Mouse (Mus musculus): Measurements from ENCODE around the gene Nme8. TPM values are rescaled to one million over a fixed set of nuclear protein-coding genes. Genes with fewer than 3 reads are reported as not detected.
A peak's percentile ranks its signal among the peaks of the same experiment; 100 is the strongest.

The Nme8 gene
- polyA plus RNA-seq, 1 experiment: not detected

DNA sequence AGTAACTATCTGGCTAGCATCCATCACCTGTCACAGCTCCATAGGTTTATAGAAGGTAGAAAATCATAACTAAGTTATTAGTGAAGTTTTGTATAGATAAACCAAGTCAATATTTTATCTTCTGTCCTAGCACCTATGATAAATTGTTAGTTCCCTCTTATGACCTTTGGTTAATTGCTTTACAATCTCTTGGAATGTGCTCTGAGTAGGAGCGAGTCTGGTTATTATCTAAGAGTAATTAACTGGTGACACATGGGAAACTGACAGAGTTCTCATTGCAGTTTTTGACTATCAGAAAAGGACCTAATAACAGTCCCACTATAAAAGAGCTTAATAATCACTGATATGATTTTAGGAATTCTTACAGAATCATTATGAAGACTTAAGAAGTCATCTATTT, 54.1 kb downstream of the Nme8 start:
- no peak for DNase-seq
- TF ChIP-seq CTCF (conservative IDR thresholded peaks at IDR 0.05; ENCODE audit: insufficient read depth, insufficient read length, low read depth, low read length) (no peak), POLR2A (IDR thresholded peaks at IDR 0.05; ENCODE audit: low read depth, low read length) (no peak)
- WGBS: 38% methylated on average over 1 of the region's 1 CpGs
- Histone ChIP-seq H3K4me1 (ENCODE audit: control insufficient read depth, insufficient read depth, low read length) (no peaks in the 10 kb centered on the region), H3K4me3 (ENCODE audit: insufficient read depth, low read depth, low read length) (no peak overlapping the region), H3K27ac (ENCODE audit: insufficient read depth, low read depth, low read length) (no peak overlapping the region), H3K27me3 (replicated peaks; ENCODE audit: control insufficient read depth, insufficient read depth, low read length) (no peaks in the 10 kb centered on the region), H3K36me3 (ENCODE audit: control insufficient read depth, insufficient read depth, low read length) (no peaks in the 10 kb centered on the region)

DNA sequence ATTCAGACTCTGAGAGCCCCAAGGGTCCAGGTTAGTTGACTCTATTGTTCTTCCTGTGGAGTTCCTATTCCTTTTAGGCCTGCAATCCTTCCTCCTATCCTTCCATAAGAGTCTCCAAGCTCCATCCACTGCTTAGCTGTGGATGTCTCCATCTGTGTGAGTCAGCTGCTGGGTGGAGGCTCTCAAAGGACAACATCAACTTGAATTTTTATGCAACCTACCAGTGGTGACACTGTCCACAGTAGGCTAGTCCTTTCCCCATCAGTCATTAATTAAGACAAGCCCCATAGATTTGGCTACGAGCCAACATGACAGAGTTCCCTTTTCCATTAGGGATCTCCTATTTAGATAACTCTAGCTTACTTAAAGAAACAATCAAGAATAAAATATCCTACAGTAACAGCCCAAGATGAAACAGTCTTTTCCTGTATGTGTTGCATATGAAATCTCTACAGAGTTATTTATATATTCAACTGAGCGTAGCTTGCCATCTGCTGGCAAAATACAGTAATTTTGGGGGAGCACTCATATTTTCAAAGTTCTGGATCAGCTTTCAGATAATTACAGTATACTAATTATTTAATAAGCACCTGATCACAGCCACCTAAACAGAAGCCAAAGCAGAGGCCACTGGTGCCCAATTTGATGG, 57.3 kb downstream of the Nme8 start:
- Histone ChIP-seq H3K36me3 (ENCODE audit: control insufficient read depth, insufficient read depth, low read length) (no peaks in the 10 kb centered on the region), H3K27me3 (replicated peaks; ENCODE audit: control insufficient read depth, insufficient read depth, low read length) (no peaks in the 10 kb centered on the region), H3K27ac (ENCODE audit: insufficient read depth, low read depth, low read length) (no peak overlapping the region), H3K4me1 (ENCODE audit: control insufficient read depth, insufficient read depth, low read length) (no peaks in the 10 kb centered on the region), H3K4me3 (ENCODE audit: insufficient read depth, low read depth, low read length) (no peak overlapping the region)
- no peak for DNase-seq
- no peak for TF ChIP-seq CTCF (conservative IDR thresholded peaks at IDR 0.05; ENCODE audit: insufficient read depth, insufficient read length, low read depth, low read length)
- no peak for TF ChIP-seq POLR2A (IDR thresholded peaks at IDR 0.05; ENCODE audit: low read depth, low read length)
- WGBS: 67% methylated on average over 2 of the region's 2 CpGs

- TF ChIP-seq CTCF (conservative IDR thresholded peaks at IDR 0.05; ENCODE audit: insufficient read depth, insufficient read length, low read depth, low read length) (peak; percentile 56), POLR2A (IDR thresholded peaks at IDR 0.05; ENCODE audit: low read depth, low read length) (no peak)
- DNase-seq: peak; percentile 23
- no peak overlapping the region for H3K27ac ChIP-seq (ENCODE audit: insufficient read depth, low read depth, low read length)
- H3K4me3 ChIP-seq (ENCODE audit: insufficient read depth, low read depth, low read length): no peak overlapping the region
- H3K27me3 ChIP-seq (replicated peaks; ENCODE audit: control insufficient read depth, insufficient read depth, low read length): no peaks in the 10 kb centered on the region
- WGBS: 63% methylated on average over 4 of the region's 4 CpGs
- no peaks in the 10 kb centered on the region for H3K4me1 ChIP-seq (ENCODE audit: control insufficient read depth, insufficient read depth, low read length)
- no peaks in the 10 kb centered on the region for H3K36me3 ChIP-seq (ENCODE audit: control insufficient read depth, insufficient read depth, low read length)
Measured at GRCm38 (mm10) chr13:19636131-19636530, 61.5 kb downstream of the Nme8 start.

- Histone ChIP-seq H3K4me1 (ENCODE audit: control insufficient read depth, insufficient read depth, low read length) (no peaks in the 10 kb centered on the region), H3K27me3 (replicated peaks; ENCODE audit: control insufficient read depth, insufficient read depth, low read length) (no peaks in the 10 kb centered on the region), H3K4me3 (ENCODE audit: insufficient read depth, low read depth, low read length) (no peak overlapping the region), H3K36me3 (ENCODE audit: control insufficient read depth, insufficient read depth, low read length) (no peaks in the 10 kb centered on the region), H3K27ac (ENCODE audit: insufficient read depth, low read depth, low read length) (no peak overlapping the region)
- DNase-seq: no peak
- TF ChIP-seq CTCF (conservative IDR thresholded peaks at IDR 0.05; ENCODE audit: insufficient read depth, insufficient read length, low read depth, low read length) (no peak), POLR2A (IDR thresholded peaks at IDR 0.05; ENCODE audit: low read depth, low read length) (no peak)
- WGBS: 89% methylated on average over 5 of the region's 5 CpGs
Measured at GRCm38 (mm10) chr13:19630768-19631709, 66.6 kb downstream of the Nme8 start.

DNA sequence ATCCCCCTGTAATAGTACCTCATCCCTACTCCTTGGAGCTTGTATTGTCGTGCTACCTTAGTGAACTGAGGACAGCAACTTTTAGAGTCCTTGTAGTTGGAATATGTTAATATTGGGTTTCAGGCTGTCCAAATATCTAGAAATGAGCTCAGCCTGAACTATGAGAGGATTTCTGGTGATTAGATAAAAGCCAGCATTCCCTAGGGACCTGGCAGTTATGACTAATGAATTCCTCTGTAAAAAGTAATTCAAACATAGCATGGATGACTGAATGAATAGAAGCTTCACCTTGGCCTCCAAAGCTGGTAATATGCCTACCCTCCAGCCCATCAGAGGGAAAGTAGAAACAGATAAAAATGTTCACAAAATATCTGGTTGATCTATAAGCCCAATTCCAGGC, 71.1 kb downstream of the Nme8 start:
- WGBS: 47% methylated on average over 1 of the region's 1 CpGs
- H3K4me3 ChIP-seq (ENCODE audit: insufficient read depth, low read depth, low read length): no peak overlapping the region
- H3K36me3 ChIP-seq (ENCODE audit: control insufficient read depth, insufficient read depth, low read length): no peaks in the 10 kb centered on the region
- H3K27me3 ChIP-seq (replicated peaks; ENCODE audit: control insufficient read depth, insufficient read depth, low read length): no peaks in the 10 kb centered on the region
- no peaks in the 10 kb centered on the region for H3K4me1 ChIP-seq (ENCODE audit: control insufficient read depth, insufficient read depth, low read length)
- H3K27ac ChIP-seq (ENCODE audit: insufficient read depth, low read depth, low read length): no peak overlapping the region
- TF ChIP-seq CTCF (conservative IDR thresholded peaks at IDR 0.05; ENCODE audit: insufficient read depth, insufficient read length, low read depth, low read length): no peak
- TF ChIP-seq POLR2A (IDR thresholded peaks at IDR 0.05; ENCODE audit: low read depth, low read length): no peak
- no peak for DNase-seq

DNA sequence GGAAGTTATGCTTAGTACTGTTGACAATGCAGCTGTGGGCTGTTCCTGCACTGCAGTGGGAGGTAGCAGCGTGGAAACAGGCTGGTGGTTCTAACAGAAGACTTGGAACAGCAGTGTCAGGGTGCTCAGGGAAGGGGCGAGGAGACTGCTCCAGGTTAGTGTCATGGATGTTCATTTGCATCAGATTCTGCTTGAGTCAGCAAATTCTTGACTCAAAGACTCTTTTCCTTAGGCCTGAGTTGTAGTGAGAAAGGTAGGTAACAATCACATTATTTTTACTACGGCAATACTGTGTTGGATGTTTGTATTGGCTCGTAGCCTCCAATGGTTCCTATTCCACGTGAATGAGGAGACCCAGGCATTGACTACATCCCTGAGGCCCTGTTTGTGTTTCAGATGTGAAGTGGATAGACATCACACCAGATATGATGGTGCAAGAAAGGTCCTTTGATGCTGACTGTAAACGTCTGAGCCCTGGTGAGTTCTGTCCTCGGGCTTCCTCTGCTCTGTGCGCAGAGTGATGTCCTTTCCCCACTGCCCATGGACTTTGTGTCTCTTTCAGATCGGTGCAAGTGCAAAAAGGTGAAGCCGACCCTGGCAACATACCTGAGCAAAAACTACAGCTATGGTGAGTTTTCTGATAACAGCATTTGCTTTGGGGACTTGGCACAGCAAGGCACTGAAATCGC, 72.8 kb downstream of the Nme8 start:
- DNase-seq: no peak
- Histone ChIP-seq H3K36me3 (ENCODE audit: control insufficient read depth, insufficient read depth, low read length) (no peaks in the 10 kb centered on the region), H3K27me3 (replicated peaks; ENCODE audit: control insufficient read depth, insufficient read depth, low read length) (no peaks in the 10 kb centered on the region), H3K4me1 (ENCODE audit: control insufficient read depth, insufficient read depth, low read length) (no peaks in the 10 kb centered on the region), H3K4me3 (ENCODE audit: insufficient read depth, low read depth, low read length) (no peak overlapping the region), H3K27ac (ENCODE audit: insufficient read depth, low read depth, low read length) (no peak overlapping the region)
- TF ChIP-seq POLR2A (IDR thresholded peaks at IDR 0.05; ENCODE audit: low read depth, low read length): no peak
- no peak for TF ChIP-seq CTCF (conservative IDR thresholded peaks at IDR 0.05; ENCODE audit: insufficient read depth, insufficient read length, low read depth, low read length)
- WGBS: 80% methylated on average over 11 of the region's 11 CpGs

Measured in kidney, adult 2 months (tissue).